Mouse (Mus musculus) kidney, postnatal 0 days (tissue): Measurements from ENCODE around the gene Pck2. TPM values are rescaled to one million over a fixed set of nuclear protein-coding genes. Genes with fewer than 3 reads are reported as not detected.
A peak's percentile ranks its signal among the peaks of the same experiment; 100 is the strongest.

Experiments
- ATAC-seq: fragments of 200-750 bp; cut with Nextera tagmentation; replicated peaks from 2 replicates; pipeline ENCODE4 v1.8.0; 2017; ENCODE audit warnings: low read depth, moderate number of reproducible peaks, moderate TSS enrichment, moderate library complexity; ENCODE audit not compliant: low FRiP score
- DNase-seq: peaks from one replicate; pipeline ENCODE4 v3.0.0-alpha.2; 2016; ENCODE audit warnings: low spot score
- H3K27ac ChIP-seq: fragments of 300-500 bp; sonication (generic); 2 replicates; pipeline ENCODE4 v1.5.1; 2014; ENCODE audit warnings: mild to moderate bottlenecking
- H3K27me3 ChIP-seq: fragments of 300-500 bp; sonication (generic); 2 replicates; pipeline ENCODE4 v1.6.1; 2014; ENCODE audit warnings: low read length, mixed read lengths; ENCODE audit not compliant: insufficient read depth
- H3K36me3 ChIP-seq: fragments of 300-500 bp; sonication (generic); 2 replicates; pipeline ENCODE4 v1.6.1; 2014; ENCODE audit warnings: low read length, mixed read lengths; ENCODE audit not compliant: insufficient read depth
- H3K4me1 ChIP-seq: fragments of 300-500 bp; sonication (generic); replicated peaks from 2 replicates; pipeline ENCODE4 v1.6.1; 2014; ENCODE audit warnings: antibody characterized with exemption, low read length, mixed read lengths; ENCODE audit not compliant: insufficient read depth
- H3K4me2 ChIP-seq: fragments of 300-500 bp; sonication (generic); 2 replicates; pipeline ENCODE4 v1.6.1; 2014; ENCODE audit warnings: mild to moderate bottlenecking, low read length, moderate library complexity, mixed read lengths
- H3K4me3 ChIP-seq: fragments of 300-500 bp; sonication (generic); replicated peaks from 2 replicates; pipeline ENCODE4 v1.5.1; 2014; ENCODE audit warnings: low read depth, low read length
- H3K9ac ChIP-seq: fragments of 300-500 bp; sonication (generic); 2 replicates; pipeline ENCODE4 v1.6.1; 2014; ENCODE audit warnings: low read depth, low read length
- H3K9me3 ChIP-seq: fragments of 300-500 bp; sonication (generic); replicated peaks from 2 replicates; pipeline ENCODE4 v1.6.1; 2016; ENCODE audit warnings: low read length, inconsistent platforms, mixed read lengths
- CTCF ChIP-seq: IDR thresholded peaks from 2 replicates; pipeline ENCODE4 v1.5.1; 2016; ENCODE audit warnings: antibody characterized with exemption, low read depth, mild to moderate bottlenecking, moderate library complexity
- WGBS: fragments of 180-500 bp; shearing (Covaris S2); extraction: QIAGEN DNeasy Blood & Tissue Kit; methylation state at CpG from one replicate; pipeline ENCODE4 v1.1.7; 2014; 5-methylcytosine and 5-hydroxymethylcytosine counted together
- polyA plus RNA-seq: library from polyadenylated mRNA; unstranded; fragments of >200 nt; fragmentation: Nextera tagmentation; extraction: Ambion mirVana; gene quantifications from 2 replicates; pipeline ENCODE4 v1.2.1, GENCODE M21; 2015

Gene Pck2
- polyA plus RNA-seq, 1 experiment from 2014 or later = 38.2 TPM

GRCm38 (mm10) chr14:55584303-55584701, 44.2 kb downstream of the Pck2 start:
- Histone ChIP-seq H3K4me3 (peak overlapping the region; percentile 47), H3K4me1 (no peaks in the 10 kb centered on the region), H3K9me3 (no peaks in the 10 kb centered on the region), H3K27me3 (no peaks in the 10 kb centered on the region), H3K9ac (peak overlapping the region; percentile 61; the same call in 1 of the 2 replicates), H3K27ac (no peak overlapping the region), H3K4me2 (peak overlapping the region; percentile 91), H3K36me3 (peaks cover 18% of the 10 kb centered on the region)
- ATAC-seq (no peak), DNase-seq (no peak)
- no peak for TF ChIP-seq CTCF
- WGBS = 47% methylated on average over 5 of the region's 5 CpGs

GRCm38 (mm10) chr14:55584702-55585565, 44.9 kb downstream of the Pck2 start, which contains the start of gene Emc9:
Gene Emc9, minus strand, starts transcription at chr14:55585302.
- no peaks in the 10 kb centered on the region for H3K27me3 ChIP-seq
- peak within 1 kb of the TSS; percentile 91 for H3K4me2 ChIP-seq
- no peak for TF ChIP-seq CTCF
- WGBS = 6% methylated on average over 43 of the region's 43 CpGs
- no peak within 1 kb of the TSS for H3K27ac ChIP-seq
- peak within 1 kb of the TSS; percentile 47 for H3K4me3 ChIP-seq
- H3K4me1 ChIP-seq = no peaks in the 10 kb centered on the region
- peak; percentile 68; the same call in 1 of the 2 replicates for ATAC-seq
- H3K36me3 ChIP-seq = peaks cover 17% of the 10 kb centered on the region
- H3K9me3 ChIP-seq = no peaks in the 10 kb centered on the region
- peak; percentile 60 for DNase-seq
- H3K9ac ChIP-seq = peak within 1 kb of the TSS; percentile 61

GRCm38 (mm10) chr14:55585566-55585960, 45.5 kb downstream of the Pck2 start:
- Histone ChIP-seq H3K4me2 (peak overlapping the region; percentile 91; the same call in 1 of the 2 replicates), H3K27ac (no peak overlapping the region), H3K9me3 (no peaks in the 10 kb centered on the region), H3K9ac (no peak overlapping the region), H3K27me3 (no peaks in the 10 kb centered on the region), H3K36me3 (peaks cover 10% of the 10 kb centered on the region; the same call in 1 of the 2 replicates), H3K4me3 (no peak overlapping the region), H3K4me1 (no peaks in the 10 kb centered on the region)
- 64% methylated on average over 6 of the region's 6 CpGs for WGBS
- no peak for TF ChIP-seq CTCF
- no peak for ATAC-seq
- DNase-seq = no peak

- no peak overlapping the region for H3K27ac ChIP-seq
- WGBS = 90% methylated on average over 2 of the region's 2 CpGs
These were observed 46.1 kb downstream of the Pck2 start for GRCm38 (mm10) chr14:55586149-55586548.

GRCm38 (mm10) chr14:55589271-55589670, 49.2 kb downstream of the Pck2 start:
- DNase-seq = no peak
- no peak for ATAC-seq
- H3K4me2 ChIP-seq = no peak overlapping the region
- peaks cover 15% of the 10 kb centered on the region; the same call in 1 of the 2 replicates for H3K4me1 ChIP-seq
- peaks cover 8% of the 10 kb centered on the region for H3K36me3 ChIP-seq
- no peak for TF ChIP-seq CTCF
- WGBS = 94% methylated on average over 5 of the region's 5 CpGs
- H3K27ac ChIP-seq = no peak overlapping the region
- H3K9me3 ChIP-seq = no peaks in the 10 kb centered on the region
- no peak overlapping the region for H3K9ac ChIP-seq
- no peak overlapping the region for H3K4me3 ChIP-seq
- no peaks in the 10 kb centered on the region for H3K27me3 ChIP-seq

More at GRCm38 (mm10) chr14:55586149-55586548, 46.1 kb downstream of the Pck2 start:
- no peaks in the 10 kb centered on the region for H3K9me3 ChIP-seq
- no peaks in the 10 kb centered on the region for H3K4me1 ChIP-seq
- H3K27me3 ChIP-seq = no peaks in the 10 kb centered on the region
- H3K9ac ChIP-seq = no peak overlapping the region
- DNase-seq = no peak
- ATAC-seq = no peak
- H3K36me3 ChIP-seq = peaks cover 7% of the 10 kb centered on the region; the same call in 1 of the 2 replicates
- no peak overlapping the region for H3K4me2 ChIP-seq
- no peak for TF ChIP-seq CTCF
- no peak overlapping the region for H3K4me3 ChIP-seq

- Histone ChIP-seq H3K4me3 (peak overlapping the region; percentile 94), H3K9me3 (no peaks in the 10 kb centered on the region), H3K4me2 (peak overlapping the region; percentile 96), H3K9ac (peak overlapping the region; percentile 92), H3K27ac (peak overlapping the region; percentile 99), H3K36me3 (peaks cover 14% of the 10 kb centered on the region), H3K4me1 (peaks cover 15% of the 10 kb centered on the region; the same call in 1 of the 2 replicates), H3K27me3 (no peaks in the 10 kb centered on the region)
- DNase-seq = no peak
- ATAC-seq = no peak
- TF ChIP-seq CTCF = no peak
- 77% methylated on average over 11 of the region's 11 CpGs for WGBS
These were observed 49.8 kb downstream of the Pck2 start for GRCm38 (mm10) chr14:55589771-55590448.
